ENCODE assay signal across 8 mouse cellular contexts in genomic region chr12:100604540-100604939, GRCm38 (mm10).
DNase-seq lines count a peak whose midpoint lies in the region; ATAC-seq and TF ChIP-seq lines count a peak whose summit lies in the region.

No protein-coding gene starts in this region.

- intact Hi-C loops in gastrocnemius, postnatal 14 days (cut with DNase I; ENCODE audit: low total_unique reads), result no loop called here

- H3K4me2 ChIP-seq in lung, embryonic 15.5 days, result no peak overlapping the region

- no peaks in the 10 kb centered on the region for H3K9me3 ChIP-seq in G1E (replicated peaks)
- H3K9me3 ChIP-seq in lung, embryonic 15.5 days, result no peaks in the 10 kb centered on the region

- WGBS in lung, embryonic 15.5 days, result 0% methylated on average over 1 of the region's 1 CpGs

- no peak overlapping the region for H3K27ac ChIP-seq in lung, embryonic 15.5 days

- H3K4me1 ChIP-seq in G1E (ENCODE audit: insufficient read depth, low read depth, low read length), result peaks cover 24% of the 10 kb centered on the region
- no peaks in the 10 kb centered on the region for H3K4me1 ChIP-seq in lung, embryonic 15.5 days

- H3K27me3 ChIP-seq in G1E (ENCODE audit: insufficient read depth, low read length), result no peaks in the 10 kb centered on the region
- H3K27me3 ChIP-seq in lung, embryonic 15.5 days, result no peaks in the 10 kb centered on the region

- TF ChIP-seq CTCF in G1E (IDR thresholded peaks at IDR 0.05; ENCODE audit: low read depth, low read length), result peak; percentile 95

- no peak overlapping the region for H3K9ac ChIP-seq in lung, embryonic 15.5 days

- DNase-seq in adrenal gland, adult (ENCODE audit: inconsistent age in 2 of 2, low spot score in 1 of 2), result peak; percentile 32 to 75
- DNase-seq in adrenal gland, postnatal 4 days (ENCODE audit: low spot score in 2 of 2), result no peak
- peak; percentile 58 for DNase-seq in G1E (ENCODE audit: low spot score)
- DNase-seq in cerebellum, adult 9-10 months, result peak; percentile 65
- DNase-seq in gastrocnemius, postnatal 14 days, result peak; percentile 35
- DNase-seq in kidney, adult 8-10 months, result peak; percentile 39 to 49

- H3K4me3 ChIP-seq in G1E (ENCODE audit: low read depth, low read length), result no peak overlapping the region
- no peak overlapping the region for H3K4me3 ChIP-seq in lung, embryonic 15.5 days

- H3K36me3 ChIP-seq in G1E (replicated peaks), result peaks cover 54% of the 10 kb centered on the region
- no peaks in the 10 kb centered on the region for H3K36me3 ChIP-seq in lung, embryonic 15.5 days

- ATAC-seq in G1E (ENCODE audit: extremely low read depth, insufficient number of reproducible peaks, low FRiP score, poor library complexity, severe bottlenecking), result peak; percentile 70; the same call in 1 of the 2 replicates
- peak; percentile 65; the same call in 1 of the 2 replicates for ATAC-seq in lung, embryonic 15.5 days (ENCODE audit: borderline replicate concordance, extremely low read depth, low FRiP score, low TSS enrichment)
- peak; percentile 90 for ATAC-seq in neutrophil, adult 5-6 weeks (ENCODE audit: extremely low read depth, insufficient number of reproducible peaks, low FRiP score, poor library complexity, severe bottlenecking)

Comparison
In these comparisons a context has a peak if more than half of its experiments do, and no peak if none do; other contexts are left out.
1. DNase-seq: peak in adrenal gland, adult (2 of 2), G1E (single experiment), cerebellum, adult 9-10 months (single experiment), gastrocnemius, postnatal 14 days (single experiment) and kidney, adult 8-10 months (2 of 2); none in adrenal gland, postnatal 4 days (0 of 2).
2. Peak in every context shown above with its lines, with median percentiles within 50 percentile points of each other: ATAC-seq.